Mouse (Mus musculus): ENCODE measurements around the gene Dkk2. TPM values are rescaled to one million over a fixed set of nuclear protein-coding genes. Genes with fewer than 3 reads are reported as not detected.
A peak's percentile ranks its signal among the peaks of the same experiment; 100 is the strongest.

Gene Dkk2
- polyA plus RNA-seq, 1 experiment from 2014 or later = 6.4 TPM

DNA sequence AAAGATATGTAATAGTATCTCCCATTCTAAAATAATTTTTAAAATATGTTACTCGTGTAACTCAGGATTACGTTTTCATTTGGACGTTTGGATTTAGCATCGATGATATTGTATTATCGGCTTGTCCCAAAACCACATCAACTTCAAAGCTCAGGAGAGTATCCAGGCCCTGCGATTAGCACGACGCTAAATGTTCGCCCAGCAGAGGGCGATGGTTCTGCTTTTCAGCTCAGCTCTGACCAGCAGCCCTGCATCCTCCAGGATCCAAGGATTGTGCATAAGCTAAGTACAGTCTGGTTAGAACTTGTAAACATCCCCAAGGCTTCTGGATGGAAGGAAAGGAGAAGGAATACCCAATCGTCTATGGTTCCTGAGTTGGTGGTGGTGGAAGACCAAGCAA, 122.4 kb downstream of the Dkk2 start:
- H3K9me3 ChIP-seq = no peaks in the 10 kb centered on the region
- H3K36me3 ChIP-seq = no peaks in the 10 kb centered on the region
- 30% methylated on average over 11 of the region's 11 CpGs for WGBS
- H3K4me2 ChIP-seq (replicated peaks) = no peak overlapping the region
- no peaks in the 10 kb centered on the region for H3K4me1 ChIP-seq
- H3K27me3 ChIP-seq (replicated peaks) = no peaks in the 10 kb centered on the region
- no peak overlapping the region for H3K27ac ChIP-seq
- ATAC-seq (ENCODE audit: low FRiP score, low read depth) = peak; percentile 85; the same call in 1 of the 2 replicates
- H3K4me3 ChIP-seq = no peak overlapping the region
- H3K9ac ChIP-seq = no peak overlapping the region

DNA sequence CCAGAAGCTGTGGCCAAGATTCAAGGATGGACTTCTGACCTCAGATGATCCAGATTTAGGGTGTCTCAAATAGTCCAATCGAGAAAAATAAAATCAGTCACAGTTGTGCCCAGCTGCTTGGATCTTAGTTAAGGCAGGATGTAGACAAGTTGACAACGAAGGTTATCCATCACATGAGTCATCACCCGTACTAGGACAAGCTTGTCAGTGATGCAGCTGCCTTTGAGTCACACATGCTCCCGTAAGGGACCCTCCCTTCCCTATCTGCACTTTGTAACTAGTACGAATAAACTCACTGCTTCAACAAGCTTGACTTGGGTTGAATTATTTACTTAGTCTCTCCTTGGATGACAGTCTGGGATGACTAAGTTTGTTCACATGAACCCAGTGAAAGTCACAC, 126.2 kb downstream of the Dkk2 start:
- no peak overlapping the region for H3K4me3 ChIP-seq
- no peaks in the 10 kb centered on the region for H3K36me3 ChIP-seq
- ATAC-seq (ENCODE audit: low FRiP score, low read depth) = no peak
- H3K4me2 ChIP-seq (replicated peaks) = no peak overlapping the region
- no peak overlapping the region for H3K9ac ChIP-seq
- H3K4me1 ChIP-seq = no peaks in the 10 kb centered on the region
- WGBS = 80% methylated on average over 5 of the region's 5 CpGs
- no peaks in the 10 kb centered on the region for H3K9me3 ChIP-seq
- H3K27ac ChIP-seq = no peak overlapping the region
- no peaks in the 10 kb centered on the region for H3K27me3 ChIP-seq (replicated peaks)

DNA sequence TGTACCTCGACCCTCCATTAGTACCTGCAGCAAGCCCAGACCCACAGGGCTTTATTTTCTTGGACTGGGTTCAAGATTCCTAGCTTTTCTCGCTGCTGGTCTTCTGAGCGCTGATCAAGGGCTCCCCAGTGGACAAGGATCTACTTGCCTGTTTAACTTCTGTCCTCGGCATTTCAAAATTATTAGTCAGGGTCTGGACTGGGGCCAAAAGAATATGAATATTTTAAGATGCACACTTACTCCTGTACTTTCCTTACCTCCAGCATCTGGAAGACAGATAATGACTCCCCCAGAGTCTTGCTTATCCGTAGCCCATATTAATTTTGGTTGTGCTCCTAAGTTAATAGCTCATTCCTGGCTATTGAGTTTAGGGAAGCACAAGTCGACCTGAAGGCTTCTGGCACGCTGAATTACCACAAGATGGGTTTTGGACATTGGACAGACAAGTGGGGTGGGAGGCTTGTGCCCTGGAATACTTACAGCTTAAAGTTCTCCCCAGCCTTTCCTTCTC, 134.9 kb downstream of the Dkk2 start:
- Histone ChIP-seq H3K27ac (no peak overlapping the region), H3K36me3 (no peaks in the 10 kb centered on the region), H3K27me3 (replicated peaks) (no peaks in the 10 kb centered on the region), H3K4me2 (replicated peaks) (no peak overlapping the region), H3K9ac (no peak overlapping the region), H3K4me1 (no peaks in the 10 kb centered on the region), H3K4me3 (no peak overlapping the region), H3K9me3 (no peaks in the 10 kb centered on the region)
- ATAC-seq (ENCODE audit: low FRiP score, low read depth) = no peak
- 88% methylated on average over 7 of the region's 7 CpGs for WGBS

DNA sequence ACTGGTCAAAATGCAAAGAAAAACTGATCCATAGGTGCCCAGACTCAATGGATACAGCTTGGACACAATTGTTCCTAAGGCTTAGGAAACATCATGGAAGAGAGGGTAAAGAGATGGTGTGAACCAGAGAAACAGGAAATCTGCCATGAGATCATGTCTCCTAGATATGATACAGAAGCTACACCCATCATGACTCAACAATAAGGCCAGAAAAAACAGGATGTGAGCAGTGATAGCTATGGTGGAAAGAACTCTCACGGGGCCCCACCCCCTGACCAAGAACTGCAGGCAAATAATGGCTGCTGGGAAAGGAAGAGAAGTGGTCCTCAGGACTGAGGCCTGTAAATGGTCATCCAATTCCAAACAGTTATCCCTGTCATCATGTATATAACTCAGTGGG, 142.5 kb downstream of the Dkk2 start:
- no peak for ATAC-seq (ENCODE audit: low FRiP score, low read depth)
- Histone ChIP-seq H3K4me1 (no peaks in the 10 kb centered on the region), H3K36me3 (no peaks in the 10 kb centered on the region), H3K9ac (no peak overlapping the region), H3K4me2 (replicated peaks) (no peak overlapping the region), H3K27me3 (replicated peaks) (no peaks in the 10 kb centered on the region), H3K4me3 (no peak overlapping the region), H3K9me3 (no peaks in the 10 kb centered on the region), H3K27ac (no peak overlapping the region)
- WGBS = 91% methylated on average over 1 of the region's 1 CpGs

Measured in neural tube, embryonic 12.5 days (tissue).